Mouse (Mus musculus): ENCODE data around the gene Rnf185. TPM values are rescaled to one million over a fixed set of nuclear protein-coding genes. Genes with fewer than 3 reads are reported as not detected.
A peak's percentile ranks its signal among the peaks of the same experiment; 100 is the strongest.

The Rnf185 gene
- polyA plus RNA-seq, 1 experiment from 2014 or later = 26.3 TPM

DNA sequence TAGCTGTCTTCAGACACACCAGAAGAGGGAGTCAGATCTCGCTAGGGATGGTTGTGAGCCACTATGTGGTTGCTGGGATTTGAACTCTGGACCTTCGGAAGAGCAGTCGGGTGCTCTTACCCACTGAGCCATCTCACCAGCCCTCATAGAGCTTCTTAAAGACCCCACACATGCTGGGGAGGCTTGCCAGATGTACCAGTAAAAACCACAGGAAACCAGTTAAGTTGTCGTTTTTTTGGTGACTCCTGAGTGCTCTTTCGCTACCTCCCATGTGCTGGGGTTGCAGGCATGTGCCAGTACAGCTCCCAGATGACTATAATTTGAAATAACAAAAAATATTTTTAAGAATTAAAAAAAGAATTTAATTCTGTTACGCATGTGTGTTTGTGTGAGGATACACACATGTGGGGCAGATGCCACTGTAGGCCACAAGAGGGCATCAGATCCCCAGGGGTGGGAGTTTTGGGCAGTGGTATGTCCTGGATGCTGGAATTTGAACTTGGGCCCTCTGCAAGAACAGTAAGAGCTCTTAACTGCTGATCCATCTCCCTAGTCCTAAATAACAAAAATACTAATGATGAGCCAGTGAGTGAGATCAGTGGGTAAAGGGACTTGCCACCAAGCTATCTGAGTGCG lies 22.4 kb upstream of the Rnf185 start:
- no peaks in the 10 kb centered on the region for H3K36me3 ChIP-seq
- no peak overlapping the region for H3K9ac ChIP-seq
- 0 out of 2 replicates have a peak, but pooled peaks cover 6% of the 10 kb centered on the region for H3K27me3 ChIP-seq (replicated peaks)
- no peak overlapping the region for H3K4me2 ChIP-seq
- H3K27ac ChIP-seq (ENCODE audit: poor library complexity, severe bottlenecking) = no peak overlapping the region
- H3K9me3 ChIP-seq (replicated peaks) = no peaks in the 10 kb centered on the region; the same call in 1 of the 2 replicates
- peaks cover under 1% of the 10 kb centered on the region; the same call in 1 of the 2 replicates for H3K4me1 ChIP-seq (replicated peaks)
- ATAC-seq (ENCODE audit: insufficient number of reproducible peaks, low FRiP score) = no peak
- no peak overlapping the region for H3K4me3 ChIP-seq
- 88% methylated on average over 7 of the region's 7 CpGs for WGBS

DNA sequence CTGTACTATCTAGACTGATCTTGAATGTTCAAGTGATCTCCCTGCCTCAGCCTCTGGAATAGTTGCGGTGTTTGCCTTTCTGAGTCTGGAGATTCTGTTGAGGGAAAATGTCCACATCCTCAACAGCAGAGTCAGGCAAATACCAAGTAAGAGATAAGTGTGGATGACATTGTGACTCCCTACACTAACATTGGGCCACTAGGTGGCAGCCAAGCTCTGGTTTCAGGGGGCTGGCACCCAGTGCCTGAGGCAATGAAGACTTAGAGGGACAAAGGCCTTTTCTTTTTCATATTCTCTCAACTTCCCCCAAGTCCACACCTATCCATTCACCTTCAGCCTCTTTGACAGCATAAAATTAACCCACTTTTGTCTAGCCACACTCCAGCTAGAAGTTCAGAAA lies 20.3 kb upstream of the Rnf185 start:
- WGBS = 15% methylated on average over 1 of the region's 1 CpGs
- no peak overlapping the region for H3K27ac ChIP-seq (ENCODE audit: poor library complexity, severe bottlenecking)
- ATAC-seq (ENCODE audit: insufficient number of reproducible peaks, low FRiP score) = peak; percentile 66; the same call in 1 of the 2 replicates
- H3K9ac ChIP-seq = no peak overlapping the region
- peaks cover 4% of the 10 kb centered on the region; the same call in 1 of the 2 replicates for H3K4me1 ChIP-seq (replicated peaks)
- 0 out of 2 replicates have a peak, but pooled peaks cover 6% of the 10 kb centered on the region for H3K27me3 ChIP-seq (replicated peaks)
- no peaks in the 10 kb centered on the region for H3K36me3 ChIP-seq
- no peaks in the 10 kb centered on the region; the same call in 1 of the 2 replicates for H3K9me3 ChIP-seq (replicated peaks)
- H3K4me2 ChIP-seq = no peak overlapping the region
- no peak overlapping the region for H3K4me3 ChIP-seq

- Histone ChIP-seq H3K27ac (ENCODE audit: poor library complexity, severe bottlenecking) (no peak overlapping the region), H3K4me1 (replicated peaks) (peaks cover 4% of the 10 kb centered on the region; the same call in 1 of the 2 replicates), H3K9ac (0 out of 2 replicates have a peak overlapping the region, but pooled peaks have one; percentile 30), H3K27me3 (replicated peaks) (0 out of 2 replicates have a peak, but pooled peaks cover 6% of the 10 kb centered on the region), H3K9me3 (replicated peaks) (no peaks in the 10 kb centered on the region; the same call in 1 of the 2 replicates), H3K36me3 (no peaks in the 10 kb centered on the region), H3K4me2 (no peak overlapping the region), H3K4me3 (no peak overlapping the region)
- ATAC-seq (ENCODE audit: insufficient number of reproducible peaks, low FRiP score) = no peak
- 24% methylated on average over 11 of the region's 11 CpGs for WGBS
These were observed 19.3 kb upstream of the Rnf185 start for GRCm38 (mm10) chr11:3471448-3471850.

GRCm38 (mm10) chr11:3462846-3463245 lies 10.7 kb upstream of the Rnf185 start:
- Histone ChIP-seq H3K27ac (ENCODE audit: poor library complexity, severe bottlenecking) (no peak overlapping the region), H3K36me3 (no peaks in the 10 kb centered on the region), H3K4me3 (no peak overlapping the region), H3K9me3 (replicated peaks) (no peaks in the 10 kb centered on the region), H3K4me1 (replicated peaks) (no peaks in the 10 kb centered on the region), H3K9ac (no peak overlapping the region), H3K4me2 (no peak overlapping the region), H3K27me3 (replicated peaks) (no peaks in the 10 kb centered on the region)
- ATAC-seq (ENCODE audit: insufficient number of reproducible peaks, low FRiP score) = no peak
- WGBS = 89% methylated on average over 1 of the region's 1 CpGs

- H3K4me1 ChIP-seq (replicated peaks) = no peaks in the 10 kb centered on the region
- WGBS = 75% methylated on average over 2 of the region's 2 CpGs
- H3K9ac ChIP-seq = no peak overlapping the region
- no peaks in the 10 kb centered on the region for H3K27me3 ChIP-seq (replicated peaks)
- peaks cover 20% of the 10 kb centered on the region for H3K36me3 ChIP-seq
- no peaks in the 10 kb centered on the region for H3K9me3 ChIP-seq (replicated peaks)
- H3K4me3 ChIP-seq = no peak overlapping the region
- ATAC-seq (ENCODE audit: insufficient number of reproducible peaks, low FRiP score) = no peak
- H3K4me2 ChIP-seq = no peak overlapping the region
- H3K27ac ChIP-seq (ENCODE audit: poor library complexity, severe bottlenecking) = no peak overlapping the region
These were observed 6.9 kb upstream of the Rnf185 start for GRCm38 (mm10) chr11:3459105-3459468.

GRCm38 (mm10) chr11:3458428-3459104 lies 6.4 kb upstream of the Rnf185 start:
- ATAC-seq (ENCODE audit: insufficient number of reproducible peaks, low FRiP score) = no peak
- H3K9ac ChIP-seq = no peak overlapping the region

DNA sequence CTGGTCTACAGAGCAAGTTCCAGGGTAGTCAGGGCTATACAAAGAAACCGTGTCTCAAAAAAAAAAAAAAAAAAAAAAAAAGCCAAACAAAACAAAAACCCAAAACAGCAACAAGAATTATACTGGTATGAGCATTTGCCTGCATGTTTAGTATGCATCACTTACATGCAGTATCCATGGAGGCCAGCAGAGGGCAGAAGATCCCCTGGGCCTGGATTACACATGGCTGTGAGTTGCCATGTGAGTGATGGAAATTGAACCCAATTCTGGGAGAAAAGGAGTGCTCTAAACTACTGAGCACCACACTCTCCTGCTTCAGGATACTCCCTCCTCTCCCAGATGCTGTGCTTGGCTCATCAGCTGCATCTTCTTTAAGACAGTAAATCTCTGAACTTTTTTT lies 4.2 kb upstream of the Rnf185 start:
- Histone ChIP-seq H3K4me1 (replicated peaks) (peaks cover 7% of the 10 kb centered on the region), H3K27ac (ENCODE audit: poor library complexity, severe bottlenecking) (no peak overlapping the region), H3K4me3 (no peak overlapping the region), H3K9me3 (replicated peaks) (no peaks in the 10 kb centered on the region), H3K4me2 (no peak overlapping the region), H3K9ac (no peak overlapping the region), H3K36me3 (peaks cover 23% of the 10 kb centered on the region), H3K27me3 (replicated peaks) (no peaks in the 10 kb centered on the region)
- WGBS = 38% methylated on average over 1 of the region's 1 CpGs
- ATAC-seq (ENCODE audit: insufficient number of reproducible peaks, low FRiP score) = no peak

More at GRCm38 (mm10) chr11:3458428-3459104, 6.4 kb upstream of the Rnf185 start:
- Histone ChIP-seq H3K36me3 (peaks cover 23% of the 10 kb centered on the region), H3K27ac (ENCODE audit: poor library complexity, severe bottlenecking) (no peak overlapping the region), H3K9me3 (replicated peaks) (no peaks in the 10 kb centered on the region), H3K4me1 (replicated peaks) (peaks cover under 1% of the 10 kb centered on the region; the same call in 1 of the 2 replicates), H3K4me3 (no peak overlapping the region), H3K4me2 (no peak overlapping the region), H3K27me3 (replicated peaks) (no peaks in the 10 kb centered on the region)
- 83% methylated on average over 8 of the region's 13 CpGs for WGBS

DNA sequence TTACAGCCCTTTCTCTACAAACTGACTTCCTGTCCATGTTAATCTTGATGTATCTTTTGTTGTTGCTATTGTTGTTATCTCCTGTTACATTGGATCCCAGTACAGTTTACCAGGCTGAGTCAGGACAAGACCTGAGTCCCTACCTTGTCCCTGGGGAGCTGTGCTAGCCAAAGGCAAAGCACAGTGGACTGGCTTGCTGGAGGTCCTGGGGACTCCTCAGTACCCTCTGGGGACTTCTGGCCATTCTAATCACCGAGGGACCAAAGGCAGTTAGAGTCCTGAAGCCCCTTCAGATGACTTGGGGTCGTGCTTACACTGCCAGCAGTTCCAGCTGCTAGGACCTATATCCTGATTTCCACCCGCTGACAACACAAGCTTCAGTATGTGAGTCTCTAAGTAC lies 2.3 kb upstream of the Rnf185 start:
- no peak for ATAC-seq (ENCODE audit: insufficient number of reproducible peaks, low FRiP score)
- Histone ChIP-seq H3K9me3 (replicated peaks) (no peaks in the 10 kb centered on the region), H3K27me3 (replicated peaks) (no peaks in the 10 kb centered on the region), H3K4me1 (replicated peaks) (peaks cover 15% of the 10 kb centered on the region), H3K27ac (ENCODE audit: poor library complexity, severe bottlenecking) (no peak overlapping the region), H3K36me3 (peaks cover 23% of the 10 kb centered on the region), H3K9ac (no peak overlapping the region), H3K4me2 (no peak overlapping the region), H3K4me3 (no peak overlapping the region)
- WGBS = 94% methylated on average over 3 of the region's 3 CpGs

DNA sequence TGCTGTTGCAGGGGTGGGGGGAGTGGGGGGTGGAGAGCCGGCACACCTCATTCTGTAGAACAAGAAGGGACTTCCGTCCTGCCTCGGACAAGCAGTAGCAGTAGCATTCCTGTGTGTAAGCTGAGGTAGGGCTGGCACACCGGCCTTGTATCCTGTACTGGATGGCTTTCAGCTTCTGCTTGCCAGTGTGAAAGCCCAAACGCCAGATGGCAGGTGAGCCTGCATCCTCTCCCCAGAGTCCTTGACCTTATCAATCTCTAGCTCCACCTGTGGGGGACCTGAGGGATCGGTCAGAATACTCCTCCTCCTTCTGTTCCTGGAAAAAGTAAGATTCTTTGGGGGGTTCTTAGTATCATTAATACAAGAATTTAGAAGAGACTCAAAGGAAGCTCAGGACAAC lies 1.3 kb upstream of the Rnf185 start:
- 62% methylated on average over 6 of the region's 6 CpGs for WGBS
- H3K9ac ChIP-seq = no peak overlapping the region

DNA sequence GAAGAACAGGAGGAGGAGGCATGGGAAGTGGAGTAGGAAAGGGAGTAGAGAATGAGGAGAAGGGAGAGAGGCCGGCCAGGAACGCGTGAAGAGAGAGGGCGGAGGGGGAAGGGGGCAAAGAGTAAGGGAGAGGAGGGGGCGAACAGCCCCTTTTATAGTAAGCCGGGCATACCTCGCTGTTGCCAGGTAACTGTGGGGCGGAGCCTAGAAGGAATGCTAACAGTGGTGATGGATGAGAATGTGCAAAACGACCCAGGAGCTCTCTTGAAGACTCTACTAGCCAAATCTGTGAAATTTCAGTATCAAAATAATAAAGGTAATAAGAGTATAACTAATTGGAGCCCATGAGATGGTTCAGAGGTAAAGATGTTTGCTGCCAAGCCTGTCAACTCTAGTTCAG lies 606 bp upstream of the Rnf185 start:
- H3K27me3 ChIP-seq (replicated peaks) = no peaks in the 10 kb centered on the region
- peak overlapping the region; percentile 85 for H3K27ac ChIP-seq (ENCODE audit: poor library complexity, severe bottlenecking)
- H3K4me1 ChIP-seq (replicated peaks) = peaks cover 15% of the 10 kb centered on the region
- H3K4me2 ChIP-seq = peak overlapping the region; percentile 97
- H3K9me3 ChIP-seq (replicated peaks) = no peaks in the 10 kb centered on the region
- peak overlapping the region; percentile 78 for H3K4me3 ChIP-seq
- H3K9ac ChIP-seq = peak overlapping the region; percentile 79
- ATAC-seq (ENCODE audit: insufficient number of reproducible peaks, low FRiP score) = peak; percentile 17; the same call in 1 of the 2 replicates
- peaks cover 23% of the 10 kb centered on the region for H3K36me3 ChIP-seq
- 2% methylated on average over 9 of the region's 9 CpGs for WGBS

More for the DNA sequence above, 1.3 kb upstream of the Rnf185 start:
- no peak for ATAC-seq (ENCODE audit: insufficient number of reproducible peaks, low FRiP score)
- H3K4me2 ChIP-seq = peak overlapping the region; percentile 97
- peaks cover 23% of the 10 kb centered on the region for H3K36me3 ChIP-seq
- H3K27me3 ChIP-seq (replicated peaks) = no peaks in the 10 kb centered on the region
- H3K4me1 ChIP-seq (replicated peaks) = peaks cover 15% of the 10 kb centered on the region
- H3K9me3 ChIP-seq (replicated peaks) = no peaks in the 10 kb centered on the region
- peak overlapping the region; percentile 78; the same call in 1 of the 2 replicates for H3K4me3 ChIP-seq
- no peak overlapping the region for H3K27ac ChIP-seq (ENCODE audit: poor library complexity, severe bottlenecking)

DNA sequence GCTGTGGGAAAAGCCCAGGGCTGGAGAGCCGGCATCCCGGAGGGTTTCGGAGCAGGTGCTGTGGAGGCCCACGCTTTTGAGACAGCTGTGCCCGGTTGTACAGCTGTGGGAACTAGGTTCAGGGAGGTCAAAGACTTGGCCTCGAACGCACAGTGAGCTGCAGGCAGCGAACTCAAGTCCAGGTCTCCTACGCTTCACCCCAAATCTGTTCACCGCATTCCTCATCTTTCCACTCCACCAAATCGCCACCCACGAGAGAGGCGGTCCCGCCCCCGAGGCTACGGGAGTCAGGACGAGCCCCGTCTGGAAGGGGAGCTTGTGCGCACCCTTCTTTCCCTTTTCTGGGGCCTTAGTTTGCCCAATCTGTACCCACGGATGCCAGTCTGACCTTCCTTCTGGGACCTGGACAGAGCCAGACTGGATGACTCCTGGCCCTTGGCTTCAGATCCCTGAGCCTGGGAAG lies 431 bp downstream of the Rnf185 start:
- peaks cover 20% of the 10 kb centered on the region for H3K36me3 ChIP-seq
- peak overlapping the region; percentile 85 for H3K27ac ChIP-seq (ENCODE audit: poor library complexity, severe bottlenecking)
- H3K4me2 ChIP-seq = peak overlapping the region; percentile 97
- H3K27me3 ChIP-seq (replicated peaks) = no peaks in the 10 kb centered on the region
- peak overlapping the region; percentile 75 for H3K9ac ChIP-seq
- under 1% methylated on average over 20 of the region's 20 CpGs for WGBS
- peak; percentile 15 for ATAC-seq (ENCODE audit: insufficient number of reproducible peaks, low FRiP score)
- H3K4me1 ChIP-seq (replicated peaks) = peaks cover 15% of the 10 kb centered on the region
- no peaks in the 10 kb centered on the region for H3K9me3 ChIP-seq (replicated peaks)
- H3K4me3 ChIP-seq = peak overlapping the region; percentile 78
